Mouse (Mus musculus) limb, embryonic 13.5 days (tissue): ENCODE data around the gene Wnt10b. TPM values are rescaled to one million over a fixed set of nuclear protein-coding genes. Genes with fewer than 3 reads are reported as not detected.

Source experiments
- ATAC-seq: fragments of 200-750 bp; cut with Nextera tagmentation; 2 replicates; pipeline ENCODE4 v1.8.0; 2017; ENCODE audit warnings: low read depth, moderate number of reproducible peaks, moderate TSS enrichment; ENCODE audit not compliant: low FRiP score
- H3K27ac ChIP-seq: fragments of 300-500 bp; sonication (generic); 2 replicates; pipeline ENCODE4 v1.5.1; 2015; ENCODE audit warnings: inconsistent platforms, mild to moderate bottlenecking, moderate library complexity
- H3K27me3 ChIP-seq: fragments of 300-500 bp; sonication (generic); 2 replicates; pipeline ENCODE4 v1.6.1; 2015; ENCODE audit warnings: mild to moderate bottlenecking, inconsistent platforms
- H3K36me3 ChIP-seq: fragments of 300-500 bp; sonication (generic); 2 replicates; pipeline ENCODE4 v1.6.1; 2015; ENCODE audit warnings: inconsistent platforms, mild to moderate bottlenecking, moderate library complexity
- H3K4me1 ChIP-seq: fragments of 300-500 bp; sonication (generic); 2 replicates; pipeline ENCODE4 v1.6.1; 2015; ENCODE audit warnings: inconsistent platforms
- H3K4me2 ChIP-seq: fragments of 300-500 bp; sonication (generic); replicated peaks from 2 replicates; pipeline ENCODE4 v1.6.1; 2015; ENCODE audit warnings: inconsistent platforms, mild to moderate bottlenecking, moderate library complexity
- H3K4me3 ChIP-seq: fragments of 300-500 bp; sonication (generic); 2 replicates; pipeline ENCODE4 v1.5.1; 2015; ENCODE audit warnings: moderate library complexity, mild to moderate bottlenecking, inconsistent platforms
- H3K9ac ChIP-seq: fragments of 300-500 bp; sonication (generic); 2 replicates; pipeline ENCODE4 v1.6.1; 2015; ENCODE audit warnings: mild to moderate bottlenecking, inconsistent platforms
- H3K9me3 ChIP-seq: fragments of 300-500 bp; sonication (generic); 2 replicates; pipeline ENCODE4 v1.6.1; 2016; ENCODE audit warnings: inconsistent platforms
- WGBS: fragments of 180-500 bp; shearing (Covaris S2); methylation state at CpG from one replicate; pipeline ENCODE4 v1.1.7; 2015; 5-methylcytosine and 5-hydroxymethylcytosine counted together
- polyA plus RNA-seq: library from polyadenylated mRNA; unstranded; fragments of >200 nt; fragmentation: Nextera tagmentation; extraction: Ambion mirVana; gene quantifications from 2 replicates; pipeline ENCODE4 v1.2.1, GENCODE M21; 2015

Wnt10b gene
- polyA plus RNA-seq, 1 experiment from 2014 or later = 2.4 TPM

GRCm38 (mm10) chr15:98722191-98722590 lies 55.8 kb downstream of the Wnt10b start:
- 77% methylated on average over 8 of the region's 8 CpGs for WGBS
- no peak overlapping the region for H3K4me2 ChIP-seq

More at GRCm38 (mm10) chr15:98722191-98722590, 55.8 kb downstream of the Wnt10b start:
- no peak for ATAC-seq
- no peak overlapping the region for H3K9ac ChIP-seq
- no peaks in the 10 kb centered on the region for H3K36me3 ChIP-seq
- H3K4me1 ChIP-seq = peaks cover 40% of the 10 kb centered on the region
- no peaks in the 10 kb centered on the region for H3K9me3 ChIP-seq
- H3K27ac ChIP-seq = no peak overlapping the region
- H3K4me3 ChIP-seq = no peak overlapping the region
- H3K27me3 ChIP-seq = peaks cover 3% of the 10 kb centered on the region; the same call in 1 of the 2 replicates

Other genes with a start within 250 kb of the Wnt10b start
- 139 and 147 TPM in 2 replicates for gene Kansl2, start 243.9 kb downstream of the Wnt10b start, polyA plus RNA-seq
- 57.7 and 62.1 TPM in 2 replicates for gene Ccnt1, start 207.2 kb downstream of the Wnt10b start, polyA plus RNA-seq
- gene 4930415O20Rik, start 207.1 kb downstream of the Wnt10b start, polyA plus RNA-seq = not detected in 2 replicates
- 16.9 and 17.1 TPM in 2 replicates for gene Adcy6, start 168.1 kb downstream of the Wnt10b start, polyA plus RNA-seq
- 43.7 and 48.2 TPM in 2 replicates for gene Cacnb3, start 147.3 kb downstream of the Wnt10b start, polyA plus RNA-seq
- 34.5 and 35.5 TPM in 2 replicates for gene Ddx23, start 115.3 kb downstream of the Wnt10b start, polyA plus RNA-seq
- gene Rnd1, start 100.7 kb downstream of the Wnt10b start, polyA plus RNA-seq = 0.87 and 1.1 TPM in 2 replicates
- gene Ccdc65, start 69.9 kb downstream of the Wnt10b start, polyA plus RNA-seq = 0.87 and 0.90 TPM in 2 replicates
- gene Fkbp11, start 50.0 kb downstream of the Wnt10b start, polyA plus RNA-seq = 50.8 and 51.5 TPM in 2 replicates
- gene Arf3, start 14.9 kb downstream of the Wnt10b start, polyA plus RNA-seq = 39.1 and 41.0 TPM in 2 replicates
- not detected in 2 replicates for gene Wnt1, start 11.7 kb upstream of the Wnt10b start, polyA plus RNA-seq
- 0.05 TPM in 1 of 2 replicates, not detected in the other for gene Ddn, start 31.3 kb upstream of the Wnt10b start, polyA plus RNA-seq
- 93.4 and 94.5 TPM in 2 replicates for gene Prkag1, start 53.4 kb upstream of the Wnt10b start, polyA plus RNA-seq
- 14.7 and 14.9 TPM in 2 replicates for gene Kmt2d, start 93.1 kb upstream of the Wnt10b start, polyA plus RNA-seq
- 18.4 and 20.1 TPM in 2 replicates for gene Rhebl1, start 116.4 kb upstream of the Wnt10b start, polyA plus RNA-seq
- gene Dhh, start 120.4 kb upstream of the Wnt10b start, polyA plus RNA-seq = 0.59 and 0.80 TPM in 2 replicates
- gene Lmbr1l, start 140.1 kb upstream of the Wnt10b start, polyA plus RNA-seq = 22.5 and 26.1 TPM in 2 replicates
- gene Tuba1b, start 156.4 kb upstream of the Wnt10b start, polyA plus RNA-seq = 1,632 and 1,683 TPM in 2 replicates
- gene Gm49450, start 175.4 kb upstream of the Wnt10b start, polyA plus RNA-seq = not detected in 2 replicates
- 1,398 and 1,426 TPM in 2 replicates for gene Tuba1a, start 175.6 kb upstream of the Wnt10b start, polyA plus RNA-seq